Mouse (Mus musculus): ENCODE measurements around the gene Nhlrc4.

DNA sequence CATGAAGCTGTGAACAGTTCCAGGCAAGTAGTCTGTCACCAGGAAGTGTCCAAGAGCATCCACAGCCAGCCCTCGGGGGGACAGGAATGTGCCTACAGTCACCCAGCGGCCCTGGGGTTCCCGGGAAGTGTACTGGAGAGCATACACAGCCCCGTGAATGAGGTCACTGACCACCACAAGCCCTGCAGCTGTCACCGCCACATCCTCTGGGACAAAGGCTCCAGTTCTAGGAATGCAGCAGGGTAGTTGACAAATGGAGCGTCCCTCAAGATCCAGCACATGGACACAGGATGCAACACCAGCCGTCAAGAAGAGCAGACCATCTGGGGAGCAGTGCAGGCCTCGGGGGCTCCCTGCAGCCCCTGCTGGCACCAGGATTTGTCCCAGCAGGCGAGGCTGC, 992 bp downstream of the Nhlrc4 start:
- TF ChIP-seq CTCF (IDR thresholded peaks at IDR 0.05; ENCODE audit: low read depth, low read length) (no peak), GATA1 (IDR thresholded peaks at IDR 0.05; ENCODE audit: borderline replicate concordance, low read length) (no peak), POLR2AphosphoS5 (IDR thresholded peaks at IDR 0.05; ENCODE audit: insufficient replicate concordance, low read depth, low read length) (no peak)
